Mouse (Mus musculus) olfactory bulb, adult 2 months (tissue): ENCODE results near the gene Litaf.

ENCODE experiments used
- CTCF ChIP-seq: fragments of 200-500 bp; IDR thresholded peaks from 2 replicates; pipeline ENCODE4 v1.5.1; 2012; ENCODE audit warnings: low read depth, mild to moderate bottlenecking, low read length, moderate library complexity; ENCODE audit not compliant: insufficient read depth
- POLR2A ChIP-seq: fragments of 200-500 bp; IDR thresholded peaks from 2 replicates; pipeline ENCODE4 v1.6.1; 2012; ENCODE audit warnings: mild to moderate bottlenecking, low read depth, low read length, moderate library complexity; ENCODE audit not compliant: insufficient read depth

GRCm38 (mm10) chr16:11046437-11046836 is 19.5 kb downstream of the Litaf start:
- TF ChIP-seq POLR2A = no peak
- TF ChIP-seq CTCF = no peak
